Mouse (Mus musculus) midbrain, embryonic 15.5 days (tissue): ENCODE measurements around the gene Olfr1057. TPM values are rescaled to one million over a fixed set of nuclear protein-coding genes. Genes with fewer than 3 reads are reported as not detected.
"Not testable (repeated sequence)": the region's sequence is repeated elsewhere in the genome, so short reads cannot be mapped to it uniquely, and the experiment has no call there.

Experiments
- ATAC-seq: fragments of 200-750 bp; cut with Nextera tagmentation; replicated peaks from 2 replicates; pipeline ENCODE4 v1.8.0; 2017; ENCODE audit warnings: moderate TSS enrichment
- H3K27ac ChIP-seq: fragments of 300-500 bp; sonication (generic); 2 replicates; pipeline ENCODE4 v1.5.1; 2015; ENCODE audit warnings: mild to moderate bottlenecking, inconsistent platforms
- H3K27me3 ChIP-seq: fragments of 300-500 bp; sonication (generic); replicated peaks from 2 replicates; pipeline ENCODE4 v1.6.1; 2015; ENCODE audit warnings: inconsistent platforms
- H3K36me3 ChIP-seq: fragments of 300-500 bp; sonication (generic); replicated peaks from 2 replicates; pipeline ENCODE4 v1.6.1; 2015; ENCODE audit warnings: inconsistent platforms
- H3K4me1 ChIP-seq: fragments of 300-500 bp; sonication (generic); 2 replicates; pipeline ENCODE4 v1.6.1; 2015; ENCODE audit warnings: inconsistent platforms
- H3K4me2 ChIP-seq: fragments of 300-500 bp; sonication (generic); 2 replicates; pipeline ENCODE4 v1.6.1; 2015; ENCODE audit warnings: inconsistent platforms, mild to moderate bottlenecking, moderate library complexity
- H3K4me3 ChIP-seq: fragments of 300-500 bp; sonication (generic); 2 replicates; pipeline ENCODE4 v1.5.1; 2015; ENCODE audit warnings: mild to moderate bottlenecking, inconsistent platforms
- H3K9ac ChIP-seq: fragments of 300-500 bp; sonication (generic); 2 replicates; pipeline ENCODE4 v1.6.1; 2015; ENCODE audit warnings: mild to moderate bottlenecking, inconsistent platforms
- H3K9me3 ChIP-seq: fragments of 300-500 bp; sonication (generic); 2 replicates; pipeline ENCODE4 v1.6.1; 2016; ENCODE audit warnings: inconsistent platforms
- WGBS: fragments of 180-500 bp; shearing (Covaris S2); methylation state at CpG from one replicate; pipeline ENCODE4 v1.1.7; 2015; ENCODE audit warnings: mixed read lengths; 5-methylcytosine and 5-hydroxymethylcytosine counted together
- polyA plus RNA-seq: library from polyadenylated mRNA; unstranded; fragments of >200 nt; fragmentation: Nextera tagmentation; extraction: Ambion mirVana; gene quantifications from 2 replicates; pipeline ENCODE4 v1.2.1, GENCODE M21; 2015

Gene Olfr1057
- polyA plus RNA-seq = not detected in 2 replicates

GRCm38 (mm10) chr2:86378293-86378692, at the start of gene Olfr1057:
TSS of gene Olfr1057 (minus strand) at chr2:86378393.
- Histone ChIP-seq H3K27me3 (no peaks in the 10 kb centered on the region), H3K4me1 (no peaks in the 10 kb centered on the region), H3K9me3 (no peaks in the 10 kb centered on the region), H3K4me2 (no peak within 1 kb of the TSS), H3K36me3 (no peaks in the 10 kb centered on the region), H3K4me3 (no peak within 1 kb of the TSS), H3K27ac (no peak within 1 kb of the TSS), H3K9ac (no peak within 1 kb of the TSS)
- no peak for ATAC-seq

DNA sequence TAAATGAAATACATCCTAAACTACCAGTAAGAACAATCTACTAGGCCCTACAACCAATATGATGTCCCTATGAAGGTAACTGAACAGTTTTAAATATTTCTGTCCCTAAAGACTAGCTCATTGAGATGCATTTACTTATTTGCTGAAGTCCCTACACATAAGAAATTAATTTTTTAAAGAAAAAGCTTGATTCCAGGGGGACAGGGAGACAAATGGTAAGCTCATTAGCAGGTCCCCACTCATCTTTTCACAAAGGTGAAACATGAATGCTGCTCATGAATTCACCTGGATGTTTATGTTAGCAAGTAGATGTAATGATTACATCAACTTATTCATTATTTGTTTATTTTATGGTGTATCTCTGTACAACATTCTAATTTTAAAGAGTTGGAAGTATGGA, 48.5 kb upstream of the Olfr1057 start, which contains the start of gene Olfr1062:
Olfr1062 (minus strand) TSS at position 101 of the 400 bp plus-strand sequence.
- H3K27me3 ChIP-seq, H3K4me3 ChIP-seq, H3K27ac ChIP-seq, H3K9ac ChIP-seq, H3K36me3 ChIP-seq, ATAC-seq, H3K4me2 ChIP-seq, H3K4me1 ChIP-seq, H3K9me3 ChIP-seq: not testable (repeated sequence)

DNA sequence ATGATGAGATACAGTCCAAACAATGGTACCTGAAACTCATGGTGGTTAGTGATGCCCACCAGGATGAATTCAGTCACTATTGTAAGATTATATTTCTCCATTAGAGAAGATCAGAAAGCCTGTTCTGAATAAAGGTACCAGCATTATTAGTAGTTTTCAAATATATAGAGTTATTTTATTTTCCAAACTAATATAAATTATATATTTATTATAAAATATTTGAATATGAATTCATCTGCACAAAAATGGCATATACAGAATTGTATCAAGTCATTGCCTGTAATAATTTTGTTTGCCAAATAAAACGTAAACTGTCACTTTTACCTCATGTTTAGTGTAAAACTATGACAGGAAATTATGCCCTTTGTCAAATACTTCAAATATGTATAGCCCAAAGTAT, 35.8 kb upstream of the Olfr1057 start, which contains the start of gene Olfr1061:
Olfr1061 (minus strand) TSS at position 101 of the 400 bp plus-strand sequence.
- Histone ChIP-seq H3K9me3 (no peaks in the 10 kb centered on the region), H3K4me3 (no peak within 1 kb of the TSS), H3K4me2 (no peak within 1 kb of the TSS), H3K27ac (no peak within 1 kb of the TSS), H3K4me1 (no peaks in the 10 kb centered on the region), H3K36me3 (no peaks in the 10 kb centered on the region), H3K9ac (no peak within 1 kb of the TSS), H3K27me3 (no peaks in the 10 kb centered on the region)
- 80% methylated on average over 1 of the region's 1 CpGs for WGBS
- ATAC-seq = no peak

DNA sequence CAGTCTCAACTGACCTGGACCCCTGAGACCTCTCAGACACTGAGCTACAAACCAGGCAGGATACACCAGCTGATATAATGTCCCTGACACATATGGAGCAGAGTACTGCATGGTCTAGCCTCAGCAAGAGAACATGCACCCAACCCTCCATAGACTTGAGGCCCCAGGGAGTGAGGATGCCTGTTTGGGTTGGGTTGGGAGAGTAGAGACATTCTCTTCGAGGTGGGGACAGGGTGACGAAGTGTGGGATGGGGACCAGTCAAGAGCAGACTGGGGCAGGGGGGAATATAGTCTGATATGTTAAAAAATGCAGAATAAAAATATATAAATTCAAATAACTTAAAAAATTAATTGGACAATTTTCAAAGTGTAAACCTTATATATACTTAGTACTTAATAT, 16.9 kb upstream of the Olfr1057 start:
- Histone ChIP-seq H3K36me3 (no peaks in the 10 kb centered on the region), H3K4me1 (no peaks in the 10 kb centered on the region), H3K27ac (no peak overlapping the region), H3K9me3 (no peaks in the 10 kb centered on the region), H3K4me3 (no peak overlapping the region), H3K4me2 (no peak overlapping the region), H3K27me3 (no peaks in the 10 kb centered on the region), H3K9ac (no peak overlapping the region)
- ATAC-seq = no peak
- WGBS = 87% methylated on average over 2 of the region's 2 CpGs

DNA sequence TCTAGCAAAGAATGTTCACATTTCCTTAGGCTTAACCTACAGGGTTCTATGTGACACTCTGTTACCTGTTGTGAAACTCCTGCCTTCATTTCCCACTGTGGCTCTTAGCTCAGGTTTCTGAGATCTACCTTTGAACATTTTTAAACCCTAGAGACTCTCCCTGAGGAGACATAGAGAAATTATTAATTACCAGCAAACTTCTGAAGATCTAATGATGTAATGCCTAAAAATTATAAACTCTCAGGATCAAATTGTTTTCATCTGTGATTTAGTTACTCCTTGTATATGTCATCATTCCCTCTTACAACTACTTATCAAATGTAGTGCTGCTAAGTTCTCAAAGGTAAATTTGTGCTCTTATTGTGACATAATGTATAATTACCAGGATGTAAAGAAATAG, 10.3 kb upstream of the Olfr1057 start, which contains the start of gene Olfr1058:
Olfr1058 (minus strand) TSS at position 101 of the 400 bp plus-strand sequence.
- not testable (repeated sequence) for H3K4me2 ChIP-seq, ATAC-seq, H3K9me3 ChIP-seq, H3K27me3 ChIP-seq, H3K9ac ChIP-seq, H3K27ac ChIP-seq, H3K4me3 ChIP-seq, H3K36me3 ChIP-seq, H3K4me1 ChIP-seq

GRCm38 (mm10) chr2:86366342-86366741, 11.9 kb downstream of the Olfr1057 start:
- ATAC-seq, H3K36me3 ChIP-seq, H3K9ac ChIP-seq, H3K27ac ChIP-seq, H3K27me3 ChIP-seq, H3K4me2 ChIP-seq, H3K4me1 ChIP-seq, H3K9me3 ChIP-seq, H3K4me3 ChIP-seq: not testable (repeated sequence)
- 57% methylated on average over 1 of the region's 6 CpGs for WGBS

GRCm38 (mm10) chr2:86362369-86362768, 15.8 kb downstream of the Olfr1057 start, which contains the start of gene Olfr1056:
TSS of gene Olfr1056 (minus strand) at chr2:86362469.
- no peak within 1 kb of the TSS for H3K27ac ChIP-seq
- H3K4me1 ChIP-seq = no peaks in the 10 kb centered on the region
- H3K27me3 ChIP-seq = no peaks in the 10 kb centered on the region
- no peak within 1 kb of the TSS for H3K4me3 ChIP-seq
- H3K9ac ChIP-seq = no peak within 1 kb of the TSS
- H3K9me3 ChIP-seq = no peaks in the 10 kb centered on the region
- no peak within 1 kb of the TSS for H3K4me2 ChIP-seq
- no peak for ATAC-seq
- H3K36me3 ChIP-seq = no peaks in the 10 kb centered on the region

DNA sequence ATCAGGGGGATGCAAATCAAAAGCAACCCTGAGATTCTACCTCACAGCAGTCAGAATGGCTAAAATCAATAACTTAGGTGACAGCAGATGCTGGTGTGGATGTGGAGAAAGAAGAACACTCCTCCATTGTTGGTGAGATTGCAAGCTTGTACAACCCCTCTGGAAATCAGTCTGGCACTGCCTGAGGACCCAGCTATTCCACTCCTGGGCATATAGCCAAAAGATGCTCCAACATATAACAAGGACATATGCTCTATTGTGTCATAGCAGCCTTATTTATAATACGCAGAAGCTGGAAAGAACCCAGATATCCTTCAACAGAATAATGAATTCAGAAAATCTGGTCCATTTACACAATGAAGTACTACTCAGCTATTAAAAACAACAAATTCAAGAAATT, 26.4 kb downstream of the Olfr1057 start:
- H3K9ac ChIP-seq, H3K9me3 ChIP-seq, H3K27ac ChIP-seq, H3K4me3 ChIP-seq, H3K27me3 ChIP-seq, ATAC-seq, H3K4me1 ChIP-seq, H3K36me3 ChIP-seq, H3K4me2 ChIP-seq: not testable (repeated sequence)
- WGBS = 96% methylated on average over 1 of the region's 1 CpGs

- Histone ChIP-seq H3K4me1 (no peaks in the 10 kb centered on the region), H3K27me3 (no peaks in the 10 kb centered on the region), H3K36me3 (no peaks in the 10 kb centered on the region), H3K9me3 (no peaks in the 10 kb centered on the region), H3K27ac (no peak within 1 kb of the TSS), H3K4me2 (no peak within 1 kb of the TSS), H3K9ac (no peak within 1 kb of the TSS), H3K4me3 (no peak within 1 kb of the TSS)
- no peak for ATAC-seq
- WGBS = 96% methylated on average over 5 of the region's 5 CpGs
Observed at GRCm38 (mm10) chr2:86350184-86350583, 28.0 kb downstream of the Olfr1057 start, which contains the start of gene Olfr1055. TSS of gene Olfr1055 (minus strand) at chr2:86350284.

- no peak for ATAC-seq
- WGBS = 87% methylated on average over 3 of the region's 3 CpGs
- Histone ChIP-seq H3K9ac (no peak within 1 kb of the TSS), H3K9me3 (no peaks in the 10 kb centered on the region), H3K4me2 (no peak within 1 kb of the TSS), H3K27me3 (no peaks in the 10 kb centered on the region), H3K27ac (no peak within 1 kb of the TSS), H3K4me1 (no peaks in the 10 kb centered on the region), H3K4me3 (no peak within 1 kb of the TSS), H3K36me3 (no peaks in the 10 kb centered on the region)
Observed at GRCm38 (mm10) chr2:86335333-86335732, 42.9 kb downstream of the Olfr1057 start, which contains the start of gene Olfr1054. TSS of gene Olfr1054 (minus strand) at chr2:86335433.

Other genes with a start within 250 kb of the Olfr1057 start
- gene Olfr1039, start 242.5 kb downstream of the Olfr1057 start, polyA plus RNA-seq = not detected in 2 replicates
- not detected in 2 replicates for gene Olfr1040, start 231.7 kb downstream of the Olfr1057 start, polyA plus RNA-seq
- gene Olfr1042, start 216.6 kb downstream of the Olfr1057 start, polyA plus RNA-seq = not detected in 2 replicates
- not detected in 2 replicates for gene Olfr1043, start 210.9 kb downstream of the Olfr1057 start, polyA plus RNA-seq
- not detected in 2 replicates for gene Olfr1044, start 200.6 kb downstream of the Olfr1057 start, polyA plus RNA-seq
- gene Olfr52, start 192.7 kb downstream of the Olfr1057 start, polyA plus RNA-seq = not detected in 2 replicates
- gene Olfr1045, start 175.4 kb downstream of the Olfr1057 start, polyA plus RNA-seq = not detected in 2 replicates
- not detected in 2 replicates for gene Olfr1046, start 159.1 kb downstream of the Olfr1057 start, polyA plus RNA-seq
- not detected in 2 replicates for gene Olfr1047, start 147.0 kb downstream of the Olfr1057 start, polyA plus RNA-seq
- not detected in 2 replicates for gene Olfr1048, start 138.1 kb downstream of the Olfr1057 start, polyA plus RNA-seq
- gene Olfr1049, start 120.1 kb downstream of the Olfr1057 start, polyA plus RNA-seq = not detected in 2 replicates
- not detected in 2 replicates for gene Olfr1051, start 99.3 kb downstream of the Olfr1057 start, polyA plus RNA-seq
- gene Olfr1052, start 85.9 kb downstream of the Olfr1057 start, polyA plus RNA-seq = not detected in 2 replicates
- gene Olfr1053, start 63.1 kb downstream of the Olfr1057 start, polyA plus RNA-seq = not detected in 2 replicates
- gene Olfr1054, start 43.0 kb downstream of the Olfr1057 start, polyA plus RNA-seq = not detected in 2 replicates
- gene Olfr1055, start 28.1 kb downstream of the Olfr1057 start, polyA plus RNA-seq = not detected in 2 replicates
- not detected in 2 replicates for gene Olfr1056, start 15.9 kb downstream of the Olfr1057 start, polyA plus RNA-seq
- not detected in 2 replicates for gene Olfr1058, start 10.2 kb upstream of the Olfr1057 start, polyA plus RNA-seq
- gene Olfr1061, start 35.7 kb upstream of the Olfr1057 start, polyA plus RNA-seq = not detected in 2 replicates
- gene Olfr1062, start 48.4 kb upstream of the Olfr1057 start, polyA plus RNA-seq = not detected in 2 replicates
- not detected in 2 replicates for gene Olfr1065, start 72.2 kb upstream of the Olfr1057 start, polyA plus RNA-seq
- not detected in 2 replicates for gene Olfr1066, start 77.9 kb upstream of the Olfr1057 start, polyA plus RNA-seq
- not detected in 2 replicates for gene Olfr228, start 109.0 kb upstream of the Olfr1057 start, polyA plus RNA-seq
- not detected in 2 replicates for gene Olfr1076, start 130.1 kb upstream of the Olfr1057 start, polyA plus RNA-seq
- gene Olfr1079, start 164.1 kb upstream of the Olfr1057 start, polyA plus RNA-seq = not detected in 2 replicates
- not detected in 2 replicates for gene Olfr1080, start 179.8 kb upstream of the Olfr1057 start, polyA plus RNA-seq
- not detected in 2 replicates for gene Olfr1082, start 220.6 kb upstream of the Olfr1057 start, polyA plus RNA-seq